Mouse (Mus musculus): ENCODE data around the gene Ncor2.

Ncor2 gene

GRCm38 (mm10) chr5:125125219-125125618 is 53.8 kb downstream of the Ncor2 start:
- DNase-seq = no peak

- no peak for DNase-seq
Observed at GRCm38 (mm10) chr5:125124002-125124401, 55.0 kb downstream of the Ncor2 start.

- no peak for DNase-seq
Observed at GRCm38 (mm10) chr5:125123206-125123605, 55.8 kb downstream of the Ncor2 start.

- DNase-seq = no peak
Observed at GRCm38 (mm10) chr5:125122546-125122945, 56.5 kb downstream of the Ncor2 start.

GRCm38 (mm10) chr5:125122049-125122448 is 57.0 kb downstream of the Ncor2 start:
- DNase-seq = no peak

- DNase-seq = no peak
Observed at GRCm38 (mm10) chr5:125120517-125121303, 58.3 kb downstream of the Ncor2 start.

GRCm38 (mm10) chr5:125117238-125117637 is 61.8 kb downstream of the Ncor2 start:
- no peak for DNase-seq

GRCm38 (mm10) chr5:125113029-125113428 is 66.0 kb downstream of the Ncor2 start:
- DNase-seq = no peak

- no peak for DNase-seq
Observed at GRCm38 (mm10) chr5:125112588-125112987, 66.4 kb downstream of the Ncor2 start.

- DNase-seq = no peak
Observed at GRCm38 (mm10) chr5:125111137-125111536, 67.9 kb downstream of the Ncor2 start.

- DNase-seq = no peak
Observed at GRCm38 (mm10) chr5:125110722-125111121, 68.3 kb downstream of the Ncor2 start.

GRCm38 (mm10) chr5:125110196-125110595 is 68.8 kb downstream of the Ncor2 start:
- no peak for DNase-seq

- peak; percentile 66 for DNase-seq
Observed at GRCm38 (mm10) chr5:125107011-125107651, 71.9 kb downstream of the Ncor2 start.

- DNase-seq = peak; percentile 53
Observed at GRCm38 (mm10) chr5:125106191-125106590, 72.8 kb downstream of the Ncor2 start.

GRCm38 (mm10) chr5:125104841-125105240 is 74.2 kb downstream of the Ncor2 start:
- DNase-seq = no peak

GRCm38 (mm10) chr5:125103396-125103795 is 75.6 kb downstream of the Ncor2 start:
- no peak for DNase-seq

GRCm38 (mm10) chr5:125102907-125103306 is 76.1 kb downstream of the Ncor2 start:
- no peak for DNase-seq

- DNase-seq = no peak
Observed at GRCm38 (mm10) chr5:125102352-125102751, 76.7 kb downstream of the Ncor2 start.

- DNase-seq = no peak
Observed at GRCm38 (mm10) chr5:125099785-125100350, 79.2 kb downstream of the Ncor2 start.

GRCm38 (mm10) chr5:125098692-125099091 is 80.3 kb downstream of the Ncor2 start:
- no peak for DNase-seq

- DNase-seq = no peak
Observed at GRCm38 (mm10) chr5:125096368-125096767, 82.7 kb downstream of the Ncor2 start.

- no peak for DNase-seq
Observed at GRCm38 (mm10) chr5:125095525-125096175, 83.4 kb downstream of the Ncor2 start.

GRCm38 (mm10) chr5:125093795-125094194 is 85.2 kb downstream of the Ncor2 start:
- no peak for DNase-seq

- DNase-seq = no peak
Observed at GRCm38 (mm10) chr5:125088076-125088475, 90.9 kb downstream of the Ncor2 start.
